Mouse (Mus musculus) CH12.LX (cell line): ENCODE measurements at regions not wholly inside any gene's neighbourhood (a gene's known extent, or its start where the extent isn't known, plus 50 kb on each side); places are given as distances from the start of the nearest gene placed in this dataset.

Source experiments
- DNase-seq: peaks from one replicate; pipeline ENCODE4 v3.0.0-alpha.2; 2013; ENCODE audit errors: extremely low read depth
- H3K27ac ChIP-seq: 2 replicates; pipeline ENCODE4 v1.5.1; 2012; ENCODE audit warnings: low read depth, mild to moderate bottlenecking, control low read depth, moderate library complexity; ENCODE audit not compliant: insufficient read depth
- H3K27me3 ChIP-seq: replicated peaks from 2 replicates; pipeline ENCODE3; 2012; ENCODE audit warnings: inconsistent platforms
- H3K36me3 ChIP-seq, 2 experiments: replicated peaks in 1 of 2; 2 replicates each; pipeline versions ENCODE3 to v1.6.1; 2012; ENCODE audit warnings: inconsistent platforms in 1 of 2, low read length in 1 of 2, mild to moderate bottlenecking in 1 of 2, mixed read lengths in 1 of 2, moderate library complexity in 1 of 2; ENCODE audit not compliant: control insufficient read depth in 1 of 2, insufficient read depth in 1 of 2
- H3K4me1 ChIP-seq, 2 experiments: 2 replicates each; pipeline ENCODE4 v1.6.1; 2012; ENCODE audit warnings: inconsistent platforms in 1 of 2, moderate library complexity in 1 of 2; ENCODE audit not compliant: insufficient read depth in 2 of 2, control insufficient read depth in 1 of 2
- H3K4me2 ChIP-seq: 2 replicates; pipeline ENCODE4 v1.6.1; 2012; ENCODE audit warnings: low read depth, mild to moderate bottlenecking, control low read depth; ENCODE audit not compliant: poor library complexity, insufficient read depth, severe bottlenecking
- H3K4me3 ChIP-seq, 3 experiments: fragments of 150-350 bp in 1 of 3; sonication (generic) in 1 of 3; replicated peaks in 1 of 3; 2 replicates each; pipeline versions ENCODE3 to v1.5.1; 2011 to 2012; ENCODE audit warnings: low read depth in 2 of 3, low read length in 2 of 3, mild to moderate bottlenecking in 2 of 3, moderate library complexity in 2 of 3, control low read depth in 1 of 3, improper control_type of control experiment in 1 of 3, inconsistent platforms in 1 of 3, mixed read lengths in 1 of 3; ENCODE audit not compliant: poor library complexity in 1 of 3
- H3K79me2 ChIP-seq: replicated peaks from 2 replicates; pipeline ENCODE4 v1.6.1; 2012; ENCODE audit warnings: mild to moderate bottlenecking, moderate library complexity; ENCODE audit not compliant: control insufficient read depth, poor library complexity, insufficient read depth, severe bottlenecking; ENCODE audit errors: extremely low read depth
- H3K9ac ChIP-seq: 2 replicates; pipeline ENCODE4 v1.6.1; 2012; ENCODE audit warnings: low read depth, mild to moderate bottlenecking, control low read depth, moderate library complexity; ENCODE audit not compliant: insufficient read depth
- H3K9me3 ChIP-seq: replicated peaks from 2 replicates; pipeline ENCODE3; 2012; ENCODE audit warnings: low read length, inconsistent platforms, mixed read lengths
- CHD1 ChIP-seq: IDR thresholded peaks from 2 replicates; pipeline ENCODE4 v1.6.1; 2012; ENCODE audit warnings: low read depth, low read length, improper control_type of control experiment, inconsistent platforms
- CHD2 ChIP-seq: IDR thresholded peaks from 2 replicates; pipeline ENCODE4 v1.6.1; 2011; ENCODE audit warnings: low read length, improper control_type of control experiment
- CTCF ChIP-seq, 2 experiments: IDR thresholded peaks in 1 of 2; conservative IDR thresholded peaks in 1 of 2; 2 replicates each; pipeline ENCODE4 v1.5.1; 2011 to 2012; ENCODE audit warnings: low read depth in 2 of 2, low read length in 2 of 2, improper control_type of control experiment in 1 of 2, inconsistent platforms in 1 of 2, mild to moderate bottlenecking in 1 of 2, moderate library complexity in 1 of 2
- E2F4 ChIP-seq: IDR thresholded peaks from 2 replicates; pipeline ENCODE4 v1.6.1; 2011; ENCODE audit warnings: low read depth, low read length, improper control_type of control experiment; ENCODE audit not compliant: insufficient replicate concordance
- IRF4 ChIP-seq: IDR thresholded peaks from 2 replicates; pipeline ENCODE4 v1.6.1; 2014; ENCODE audit warnings: low read depth, mild to moderate bottlenecking, inconsistent platforms, low read length, improper control_type of control experiment
- MAFK ChIP-seq: IDR thresholded peaks from 2 replicates; pipeline ENCODE4 v1.6.1; 2011; ENCODE audit warnings: low read length, improper control_type of control experiment; ENCODE audit not compliant: insufficient replicate concordance
- MXI1 ChIP-seq: IDR thresholded peaks from 2 replicates; pipeline ENCODE4 v1.6.1; 2011; ENCODE audit warnings: mild to moderate bottlenecking, low read depth, low read length, improper control_type of control experiment
- MYC ChIP-seq: IDR thresholded peaks from 2 replicates; pipeline ENCODE4 v1.6.1; 2011; ENCODE audit warnings: low read depth, mild to moderate bottlenecking, improper control_type of control experiment, low read length
- NRF1 ChIP-seq: IDR thresholded peaks from 2 replicates; pipeline ENCODE4 v1.6.1; 2014; ENCODE audit warnings: low read depth, mild to moderate bottlenecking, inconsistent platforms, low read length, improper control_type of control experiment, moderate library complexity
- RAD21 ChIP-seq: IDR thresholded peaks from 2 replicates; pipeline ENCODE4 v1.6.1; 2011; ENCODE audit warnings: low read depth, mild to moderate bottlenecking, low read length, improper control_type of control experiment, moderate library complexity
- RCOR1 ChIP-seq: conservative IDR thresholded peaks from 2 replicates; pipeline ENCODE4 v1.6.1; 2012; ENCODE audit warnings: low read depth, mild to moderate bottlenecking, inconsistent platforms, low read length, improper control_type of control experiment
- SIN3A ChIP-seq: IDR thresholded peaks from 2 replicates; pipeline ENCODE4 v1.6.1; 2012; ENCODE audit warnings: low read length, improper control_type of control experiment, inconsistent platforms
- USF1 ChIP-seq: IDR thresholded peaks from 2 replicates; pipeline ENCODE4 v1.6.1; 2014; ENCODE audit warnings: low read depth, mild to moderate bottlenecking, inconsistent platforms, low read length, improper control_type of control experiment
- USF2 ChIP-seq: conservative IDR thresholded peaks from 2 replicates; pipeline ENCODE4 v1.6.1; 2011; ENCODE audit warnings: low read depth, low read length, improper control_type of control experiment
- ZMIZ1 ChIP-seq: IDR thresholded peaks from 2 replicates; pipeline ENCODE4 v1.6.1; 2012; ENCODE audit warnings: low read depth, mild to moderate bottlenecking, inconsistent platforms, low read length, improper control_type of control experiment
- ZNF384 ChIP-seq: IDR thresholded peaks from 2 replicates; pipeline ENCODE4 v1.6.1; 2012; ENCODE audit warnings: low read depth, low read length, improper control_type of control experiment, inconsistent platforms
- dilution Hi-C: fragments of 300-500 bp; cut with MboI; formaldehyde crosslinking; loops from 2 replicates; pipeline ENCODE4 v1.14.3; 2020; ENCODE audit warnings: low sequenced_read_pairs; ENCODE audit not compliant: extremely low pct_unique_long_range_greater_than_20kb, extremely low pct_ligation_motif_present
- in situ Hi-C: fragments of 300-500 bp; cut with MboI; formaldehyde crosslinking; loops from 3 replicates; pipeline ENCODE4 v1.14.3; 2019; ENCODE audit warnings: low sequenced_read_pairs, low pct_ligation_motif_present, low pct_unique_long_range_greater_than_20kb, mixed read lengths

DNA sequence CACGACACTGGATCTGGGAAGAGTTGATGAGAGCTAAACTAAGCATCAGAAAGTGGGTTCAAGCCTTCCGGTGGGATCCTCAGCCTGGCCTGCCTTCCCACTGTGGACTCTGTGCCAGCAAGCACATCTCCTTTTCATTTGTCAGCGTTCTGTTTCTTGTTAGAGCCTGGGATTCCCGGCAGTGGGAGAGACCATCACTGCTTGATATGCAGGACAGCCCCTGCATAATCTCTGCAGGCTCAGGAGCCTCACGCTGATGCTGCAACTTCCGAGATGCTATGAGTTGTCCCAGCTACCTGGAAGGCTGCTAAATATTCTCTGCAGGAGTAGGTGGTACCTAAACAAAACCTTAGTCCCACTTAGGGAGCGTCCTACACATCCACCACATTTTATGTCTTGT, 78.8 kb upstream of the Osmr start:
- Histone ChIP-seq H3K9ac (no peak overlapping the region), H3K27ac (no peak overlapping the region), H3K36me3 (no peaks in the 10 kb centered on the region), H3K4me2 (no peak overlapping the region), H3K9me3 (no peaks in the 10 kb centered on the region), H3K79me2 (no peaks in the 10 kb centered on the region), H3K27me3 (peaks cover 23% of the 10 kb centered on the region), H3K4me1 (no peaks in the 10 kb centered on the region), H3K4me3 (no peak overlapping the region)
- in situ Hi-C loops (no loop called here), dilution Hi-C loops (no loop called here)
- TF ChIP-seq MYC, result no peak
- no peak for TF ChIP-seq MXI1
- TF ChIP-seq USF2, result no peak
- no peak for DNase-seq

- TF ChIP-seq E2F4, result no peak
- TF ChIP-seq, all 38 proteins: peak for 0
- DNase-seq, result no peak
- no peaks in the 10 kb centered on the region for H3K9me3 ChIP-seq
- dilution Hi-C loops, result no loop called here
- no peaks in the 10 kb centered on the region for H3K79me2 ChIP-seq
- H3K4me2 ChIP-seq, result no peak overlapping the region
- H3K4me3 ChIP-seq, result no peak overlapping the region
- in situ Hi-C loops, result no loop called here
- no peaks in the 10 kb centered on the region for H3K4me1 ChIP-seq
- peaks cover 22% of the 10 kb centered on the region for H3K27me3 ChIP-seq
- no peak overlapping the region for H3K9ac ChIP-seq
- no peak overlapping the region for H3K27ac ChIP-seq
- no peaks in the 10 kb centered on the region for H3K36me3 ChIP-seq
Observed at GRCm38 (mm10) chr15:6953970-6954791, 79.4 kb upstream of the Osmr start.

- no peak for DNase-seq
- dilution Hi-C loops, result no loop called here
- no peak overlapping the region for H3K27ac ChIP-seq
- peaks cover 7% of the 10 kb centered on the region for H3K27me3 ChIP-seq
- peaks cover 0 to 8% of the 10 kb centered on the region in 2 experiments; a peak in 2 of 4 replicates for H3K4me1 ChIP-seq
- H3K9me3 ChIP-seq, result no peaks in the 10 kb centered on the region
- no peak for TF ChIP-seq RCOR1
- no peak for TF ChIP-seq MXI1
- no peak for TF ChIP-seq USF1
- no peak for TF ChIP-seq E2F4
- no peak for TF ChIP-seq MYC
- TF ChIP-seq MAFK, result no peak
- no peak for TF ChIP-seq NRF1
- no peak for TF ChIP-seq CTCF (conservative IDR thresholded peaks at IDR 0.05 in 1 of 2, IDR thresholded peaks at IDR 0.05 in 1 of 2; ENCODE audit: low read depth in 2 of 2, low read length in 2 of 2)
- no peak for TF ChIP-seq SIN3A
- no peak for TF ChIP-seq ZNF384
- TF ChIP-seq ZMIZ1, result no peak
- TF ChIP-seq CHD2, result no peak
- TF ChIP-seq IRF4, result no peak
- TF ChIP-seq RAD21, result no peak
- TF ChIP-seq CHD1, result no peak
- H3K4me3 ChIP-seq, result no peak overlapping the region
- no peak overlapping the region for H3K4me2 ChIP-seq
- no peaks in the 10 kb centered on the region for H3K36me3 ChIP-seq
- no peak overlapping the region for H3K9ac ChIP-seq
- H3K79me2 ChIP-seq, result no peaks in the 10 kb centered on the region
- in situ Hi-C loops, result no loop called here
Observed at GRCm38 (mm10) chr15:6959911-6960310, 85.1 kb upstream of the Osmr start.
